Mouse (Mus musculus) heart, postnatal 0 days (tissue): ENCODE measurements around the gene Prkag2. TPM values are rescaled to one million over a fixed set of nuclear protein-coding genes. Genes with fewer than 3 reads are reported as not detected.

Source experiments
- ATAC-seq: fragments of 200-750 bp; cut with Nextera tagmentation; 2 replicates; pipeline ENCODE4 v1.8.0; 2017; ENCODE audit warnings: low read depth, moderate number of reproducible peaks, moderate library complexity; ENCODE audit not compliant: insufficient read depth
- DNase-seq: peaks from one replicate; pipeline ENCODE4 v3.0.0-alpha.2; 2016; ENCODE audit warnings: low spot score
- H3K27ac ChIP-seq: fragments of 300-500 bp; sonication (generic); 2 replicates; pipeline ENCODE4 v1.5.1; 2014; ENCODE audit warnings: low read depth, mild to moderate bottlenecking
- H3K27me3 ChIP-seq: fragments of 300-500 bp; sonication (generic); 2 replicates; pipeline ENCODE4 v1.6.1; 2014; ENCODE audit warnings: low read length, mixed read lengths; ENCODE audit not compliant: control insufficient read depth, insufficient read depth
- H3K36me3 ChIP-seq: fragments of 300-500 bp; sonication (generic); replicated peaks from 2 replicates; pipeline ENCODE4 v1.6.1; 2014; ENCODE audit warnings: low read length, mixed read lengths; ENCODE audit not compliant: control insufficient read depth, insufficient read depth
- H3K4me1 ChIP-seq: fragments of 300-500 bp; sonication (generic); 2 replicates; pipeline ENCODE4 v1.6.1; 2014; ENCODE audit warnings: antibody characterized with exemption; ENCODE audit not compliant: control insufficient read depth, insufficient read depth
- H3K4me2 ChIP-seq: fragments of 300-500 bp; sonication (generic); 2 replicates; pipeline ENCODE4 v1.6.1; 2014; ENCODE audit warnings: low read depth, mild to moderate bottlenecking, low read length, moderate library complexity
- H3K4me3 ChIP-seq: fragments of 300-500 bp; sonication (generic); 2 replicates; pipeline ENCODE4 v1.5.1; 2014; ENCODE audit warnings: low read depth, low read length
- H3K9ac ChIP-seq: fragments of 300-500 bp; sonication (generic); replicated peaks from 2 replicates; pipeline ENCODE4 v1.6.1; 2014; ENCODE audit warnings: low read depth, low read length, mixed read lengths
- H3K9me3 ChIP-seq: fragments of 300-500 bp; sonication (generic); replicated peaks from 2 replicates; pipeline ENCODE4 v1.6.1; 2016; ENCODE audit warnings: low read length; ENCODE audit not compliant: control insufficient read depth
- CTCF ChIP-seq: IDR thresholded peaks from 2 replicates; pipeline ENCODE4 v1.5.1; 2016; ENCODE audit warnings: antibody characterized with exemption, control low read depth, low read depth
- EP300 ChIP-seq: IDR thresholded peaks from 2 replicates; pipeline ENCODE4 v1.6.1; 2016; ENCODE audit warnings: antibody characterized with exemption, low read depth
- WGBS: fragments of 180-500 bp; shearing (Covaris S2); extraction: QIAGEN DNeasy Blood & Tissue Kit; methylation state at CpG from one replicate; pipeline ENCODE4 v1.1.7; 2014; 5-methylcytosine and 5-hydroxymethylcytosine counted together
- polyA plus RNA-seq: library from polyadenylated mRNA; unstranded; fragments of >200 nt; fragmentation: Nextera tagmentation; extraction: Ambion mirVana; gene quantifications from 2 replicates; pipeline ENCODE4 v1.2.1, GENCODE M21; 2015
- total RNA-seq: library from RNA; depleted of rRNA; stranded (reverse); fragments of >200 nt; gene quantifications from 2 replicates; pipeline ENCODE4 v1.2.3, GENCODE M21; 2014; ENCODE audit warnings: low replicate concordance

Gene Prkag2
- total and polyA plus RNA-seq, 2 experiments from 2014 or later: 62.9 to 121 TPM

DNA sequence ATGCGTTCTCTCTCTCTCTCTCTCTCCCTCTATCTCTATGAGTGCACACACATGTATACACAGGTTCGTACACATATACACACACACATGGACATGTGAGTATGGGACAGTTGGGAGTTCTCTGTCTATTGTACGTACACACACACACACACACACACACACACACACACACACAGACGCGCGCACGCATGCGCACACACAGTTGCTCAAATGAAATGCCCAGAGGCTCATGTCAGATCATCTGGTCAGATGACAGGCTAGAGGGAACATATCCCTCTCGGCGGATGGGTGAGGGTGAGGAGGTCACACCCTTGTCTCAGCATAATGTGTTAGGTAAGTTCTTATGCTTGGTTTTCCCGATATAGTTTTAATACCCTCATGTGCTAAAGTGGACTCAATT is 69.4 kb downstream of the Prkag2 start:
- peaks cover 21% of the 10 kb centered on the region for H3K4me1 ChIP-seq
- 81% methylated on average over 11 of the region's 11 CpGs for WGBS
- H3K9me3 ChIP-seq: no peaks in the 10 kb centered on the region
- TF ChIP-seq EP300 (no peak), CTCF (no peak)
- H3K36me3 ChIP-seq: no peaks in the 10 kb centered on the region
- no peaks in the 10 kb centered on the region for H3K27me3 ChIP-seq
- no peak overlapping the region for H3K4me2 ChIP-seq
- no peak overlapping the region for H3K4me3 ChIP-seq
- ATAC-seq: no peak
- peak overlapping the region; percentile 60 for H3K27ac ChIP-seq
- no peak for DNase-seq
- H3K9ac ChIP-seq: no peak overlapping the region

DNA sequence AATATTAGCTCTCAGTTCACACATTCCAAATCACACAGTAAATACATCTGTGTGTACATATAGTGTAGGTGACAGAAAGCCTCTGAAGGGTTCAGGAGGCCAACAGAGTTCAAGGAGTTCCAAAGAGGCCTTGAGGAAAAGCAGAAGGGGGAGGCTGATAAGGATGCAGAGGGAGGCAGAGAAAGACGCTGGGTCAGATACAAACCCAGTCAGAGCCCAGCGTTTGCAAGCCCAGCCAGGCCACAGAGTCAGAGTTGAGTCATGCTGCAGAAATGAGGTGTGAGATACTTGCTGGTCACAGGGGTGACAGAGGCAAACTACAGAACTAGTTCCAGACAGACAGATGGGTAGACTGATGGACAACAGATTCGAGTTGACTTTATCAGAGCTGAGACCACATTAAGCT is 70.2 kb downstream of the Prkag2 start:
- 2% methylated on average over 3 of the region's 3 CpGs for WGBS
- ATAC-seq (peak; percentile 65), DNase-seq (peak; percentile 66)
- H3K9ac ChIP-seq: no peak overlapping the region
- H3K4me1 ChIP-seq: peaks cover 25% of the 10 kb centered on the region
- no peaks in the 10 kb centered on the region for H3K9me3 ChIP-seq
- H3K27ac ChIP-seq: peak overlapping the region; percentile 60
- no peak overlapping the region for H3K4me3 ChIP-seq
- no peaks in the 10 kb centered on the region for H3K27me3 ChIP-seq
- no peak overlapping the region for H3K4me2 ChIP-seq
- H3K36me3 ChIP-seq: no peaks in the 10 kb centered on the region
- TF ChIP-seq CTCF: no peak
- no peak for TF ChIP-seq EP300

DNA sequence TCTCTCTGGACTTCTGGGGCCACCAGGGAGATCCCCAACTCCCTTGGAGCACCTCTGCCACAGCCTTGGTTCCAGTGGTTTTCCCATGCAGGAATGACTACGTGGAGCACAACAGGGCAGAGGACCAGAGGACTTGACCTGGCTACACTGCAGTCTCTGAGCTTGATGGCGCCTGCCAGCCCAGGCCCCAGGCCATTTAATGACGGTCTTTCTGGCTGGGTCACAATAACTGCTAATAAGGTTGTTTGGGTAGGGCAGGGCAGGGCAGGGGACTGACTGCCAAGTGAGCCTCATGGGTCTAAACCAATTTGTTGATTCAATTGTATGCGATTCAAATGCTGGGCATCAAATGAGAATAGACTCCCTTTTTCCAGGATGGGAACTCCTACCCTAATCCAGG is 72.8 kb downstream of the Prkag2 start:
- Histone ChIP-seq H3K9ac (no peak overlapping the region), H3K27me3 (no peaks in the 10 kb centered on the region), H3K4me3 (no peak overlapping the region), H3K4me1 (peaks cover 30% of the 10 kb centered on the region), H3K9me3 (no peaks in the 10 kb centered on the region), H3K4me2 (no peak overlapping the region), H3K36me3 (no peaks in the 10 kb centered on the region), H3K27ac (no peak overlapping the region)
- no peak for ATAC-seq
- WGBS: 84% methylated on average over 4 of the region's 4 CpGs
- DNase-seq: no peak
- TF ChIP-seq CTCF (no peak), EP300 (no peak)

- Histone ChIP-seq H3K4me1 (peaks cover 16% of the 10 kb centered on the region; the same call in 1 of the 2 replicates), H3K27ac (peak overlapping the region; percentile 74), H3K4me2 (0 out of 2 replicates have a peak overlapping the region, but pooled peaks have one; percentile 9), H3K27me3 (no peaks in the 10 kb centered on the region), H3K4me3 (no peak overlapping the region), H3K9ac (peak overlapping the region; percentile 45; the same call in 1 of the 2 replicates), H3K36me3 (no peaks in the 10 kb centered on the region; the same call in 1 of the 2 replicates), H3K9me3 (no peaks in the 10 kb centered on the region)
- TF ChIP-seq EP300: no peak
- no peak for TF ChIP-seq CTCF
- WGBS: 31% methylated on average over 12 of the region's 12 CpGs
- ATAC-seq (peak; percentile 63), DNase-seq (peak; percentile 53)
These were observed 75.0 kb downstream of the Prkag2 start for GRCm38 (mm10) chr5:25025309-25026019.

- no peak for ATAC-seq
- Histone ChIP-seq H3K4me1 (peaks cover 9% of the 10 kb centered on the region; the same call in 1 of the 2 replicates), H3K27ac (no peak overlapping the region), H3K4me3 (no peak overlapping the region), H3K4me2 (no peak overlapping the region), H3K36me3 (no peaks in the 10 kb centered on the region; the same call in 1 of the 2 replicates), H3K27me3 (no peaks in the 10 kb centered on the region), H3K9ac (no peak overlapping the region), H3K9me3 (no peaks in the 10 kb centered on the region)
- 42% methylated on average over 4 of the region's 4 CpGs for WGBS
- TF ChIP-seq EP300 (no peak), CTCF (peak; percentile 57)
- DNase-seq: no peak
These were observed 77.5 kb downstream of the Prkag2 start for GRCm38 (mm10) chr5:25022904-25023303.
